Mouse (Mus musculus) erythroid progenitor cell, adult 5-6 weeks (primary cell): Measurements from ENCODE around the gene Homer3. TPM values are rescaled to one million over a fixed set of nuclear protein-coding genes. Genes with fewer than 3 reads are reported as not detected.
A peak's percentile ranks its signal among the peaks of the same experiment; 100 is the strongest.

Source experiments
- ATAC-seq: replicated peaks from 2 replicates; pipeline ENCODE4 v1.8.0; 2016; ENCODE audit warnings: moderate number of reproducible peaks, mild to moderate bottlenecking, moderate TSS enrichment, inconsistent platforms; ENCODE audit not compliant: poor library complexity, low FRiP score, severe bottlenecking
- total RNA-seq, 2 experiments: library from RNA; stranded (forward) in 1 of 2; stranded (reverse) in 1 of 2; fragments of 150-400 nt in 1 of 2; fragments of 186-747, 209-891 nt in 1 of 2; gene quantifications; 2 replicates each; pipeline versions ENCODE4 v1.2.3 to v1.2.4; 2015 to 2017; ENCODE audit warnings: low replicate concordance in 2 of 2

Gene Homer3
- total RNA-seq (2015; ENCODE audit: low replicate concordance) (1.3 TPM in 1 of 2 replicates, not detected in the other), total RNA-seq (2017; ENCODE audit: low replicate concordance) (not detected in 2 replicates)

DNA sequence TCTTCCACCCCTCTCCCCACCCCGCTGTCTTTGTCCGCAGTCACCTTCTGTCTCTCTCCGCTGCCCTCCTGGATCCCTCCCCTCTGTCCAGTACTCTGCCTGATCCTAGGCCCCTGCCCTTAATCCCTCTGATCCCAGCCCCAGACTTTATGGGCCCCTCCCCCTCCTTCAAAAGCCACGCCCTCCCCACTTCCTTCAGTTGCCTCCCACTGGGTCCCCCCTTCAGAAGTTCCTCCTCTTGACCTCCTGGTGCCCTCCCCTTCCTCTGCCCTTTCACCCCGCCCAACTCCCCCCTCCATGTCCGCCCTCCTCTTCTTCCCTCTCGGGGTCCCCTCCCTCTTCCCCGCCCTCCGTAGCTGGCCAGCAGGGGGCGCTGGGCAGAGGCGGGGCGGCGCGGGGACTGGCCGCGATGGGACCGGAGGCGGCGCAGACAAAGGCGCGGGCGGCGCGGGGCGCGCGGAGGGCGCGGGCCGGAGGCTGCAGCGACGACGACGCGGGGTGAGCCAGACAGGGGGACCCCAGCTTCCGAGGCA, at the start of gene Homer3:
Gene Homer3, plus strand, starts transcription at position 225 of the 533 bp plus-strand sequence.
- ATAC-seq: no peak

DNA sequence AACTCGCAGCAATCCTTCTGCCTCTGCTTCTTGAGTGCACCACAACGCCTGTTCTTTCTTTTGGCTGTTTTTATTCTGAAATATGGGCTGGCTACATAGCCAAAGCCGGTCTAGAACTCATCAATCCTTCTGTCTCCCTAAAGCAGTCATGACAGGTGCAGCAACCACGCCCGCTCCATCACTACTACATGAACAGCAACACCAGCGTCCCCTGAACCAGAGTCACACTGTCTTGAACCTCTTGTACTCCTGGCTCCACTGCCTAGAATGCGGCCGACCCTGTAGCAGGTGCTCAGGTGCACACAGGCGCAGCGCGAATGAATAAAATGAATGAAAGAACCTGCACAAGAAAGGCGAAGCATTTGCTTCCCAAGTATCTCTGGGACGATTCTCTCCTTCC, 49.0 kb upstream of the Homer3 start:
- no peak for ATAC-seq

DNA sequence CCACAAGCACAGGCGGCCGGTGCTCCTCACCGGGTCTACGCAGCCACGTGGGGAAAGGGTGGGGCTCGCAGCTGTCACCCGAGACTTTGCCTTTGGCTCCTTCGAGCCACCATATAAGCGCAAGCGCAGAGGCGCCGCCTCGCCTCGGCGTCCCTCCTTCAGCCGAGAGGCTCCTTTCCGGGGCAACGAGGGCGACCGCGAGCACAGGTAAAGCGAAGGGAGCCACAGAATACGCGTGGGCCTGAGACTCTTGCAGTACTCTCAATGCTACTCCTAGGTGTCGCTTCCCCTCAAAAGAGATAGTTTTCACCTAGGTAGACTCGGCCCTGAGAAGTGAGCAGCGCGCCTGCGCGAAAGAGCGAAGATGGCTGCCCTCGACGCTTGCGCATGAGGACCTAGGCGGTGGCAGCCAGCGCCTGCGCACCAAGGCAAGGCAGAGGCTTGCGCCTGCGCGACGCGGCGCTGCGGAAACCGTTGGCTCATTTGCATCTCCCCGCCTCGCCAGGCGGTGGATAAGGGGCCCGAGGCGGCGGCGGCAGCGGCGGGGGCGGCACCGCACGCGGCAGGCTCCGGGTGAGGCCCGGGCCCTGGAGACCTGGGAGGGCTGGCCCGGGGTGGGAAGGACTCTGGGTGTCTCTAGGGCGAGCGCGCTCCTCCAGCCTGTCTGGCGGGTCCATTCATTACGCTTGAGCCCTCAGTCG, 48.4 kb upstream of the Homer3 start, which contains the start of the genes Sugp2 and Armc6:
Gene Sugp2, plus strand, starts transcription at position 147 of the 701 bp plus-strand sequence.
Gene Armc6, minus strand, starts transcription at position 387 of the 701 bp plus-strand sequence.
- peak; percentile 93 for ATAC-seq

DNA sequence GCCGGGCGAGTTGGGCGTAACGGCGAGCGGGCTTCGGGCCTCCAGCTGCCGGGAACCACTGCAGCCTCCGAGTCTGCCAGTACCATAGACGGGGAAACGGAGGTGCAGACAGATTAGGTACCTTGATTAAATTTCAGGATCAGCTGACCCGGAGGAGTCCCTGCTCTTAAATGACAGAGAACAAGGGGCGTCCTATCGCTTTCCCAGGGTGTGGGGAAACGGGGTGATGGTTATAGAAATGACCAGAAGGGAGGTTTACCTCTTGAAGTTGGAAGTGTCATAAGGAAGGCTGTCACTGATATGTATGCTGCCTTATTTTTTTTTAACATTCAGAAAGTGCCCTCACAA, 47.9 kb upstream of the Homer3 start:
- ATAC-seq: no peak; the same call in 1 of the 2 replicates

DNA sequence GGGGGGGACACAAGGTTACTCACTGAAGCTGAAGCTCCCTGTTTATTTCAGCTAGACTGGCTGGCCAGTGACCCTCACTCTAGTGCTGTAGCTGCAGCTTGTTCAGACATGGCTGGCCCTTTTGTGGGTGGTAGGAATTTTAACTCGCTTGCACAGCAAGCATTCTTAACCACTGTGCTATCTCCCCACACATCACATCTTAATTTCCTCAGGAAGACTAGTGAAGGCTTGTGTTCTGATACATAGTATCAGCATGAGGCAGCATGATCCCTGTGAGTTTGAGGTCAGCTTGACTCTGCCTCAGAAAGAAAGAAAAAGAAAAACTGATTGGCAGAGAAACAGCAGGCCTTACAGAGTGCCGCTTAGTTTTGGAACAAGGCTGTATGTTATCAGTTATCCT, 44.8 kb upstream of the Homer3 start:
- ATAC-seq: no peak

DNA sequence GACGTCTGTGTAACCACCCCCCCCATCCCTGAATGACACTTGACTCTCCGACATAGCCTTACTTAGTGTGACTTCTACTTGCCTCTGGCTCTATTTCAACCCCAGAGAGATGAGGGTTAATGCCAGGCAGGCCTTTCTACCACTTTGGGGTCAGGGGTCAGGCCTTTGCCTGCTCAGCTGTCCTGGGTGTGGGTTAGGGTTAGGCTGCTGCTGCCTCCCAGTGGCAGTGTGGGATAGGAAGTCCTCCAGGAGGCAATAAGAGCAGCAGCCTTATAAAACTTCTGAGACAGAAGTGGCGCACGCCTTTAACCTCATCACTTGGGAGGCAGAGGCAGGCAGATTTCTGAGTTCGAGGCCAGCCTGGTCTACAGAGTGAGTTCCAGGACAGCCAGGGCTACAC, 42.0 kb upstream of the Homer3 start:
- no peak for ATAC-seq

DNA sequence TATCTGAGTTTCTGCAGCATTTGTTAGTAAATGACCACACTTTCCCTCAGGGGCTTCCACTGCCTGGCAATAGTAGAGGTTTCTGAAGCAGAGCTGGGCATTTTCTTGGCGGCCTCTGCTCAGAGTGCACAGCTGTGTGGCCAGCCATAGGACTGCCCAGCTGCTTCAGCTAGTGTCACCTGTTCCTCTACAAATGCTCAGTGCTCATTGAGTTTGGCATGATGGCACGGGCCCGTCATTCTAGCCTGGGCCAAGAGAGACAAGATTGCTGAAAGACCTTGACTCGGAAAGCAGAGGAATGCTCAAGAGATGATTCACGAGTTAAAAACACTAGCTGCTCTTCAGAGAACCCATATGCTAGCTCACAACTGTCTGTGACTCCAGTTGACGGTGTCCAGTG, 36.0 kb upstream of the Homer3 start:
- no peak for ATAC-seq

DNA sequence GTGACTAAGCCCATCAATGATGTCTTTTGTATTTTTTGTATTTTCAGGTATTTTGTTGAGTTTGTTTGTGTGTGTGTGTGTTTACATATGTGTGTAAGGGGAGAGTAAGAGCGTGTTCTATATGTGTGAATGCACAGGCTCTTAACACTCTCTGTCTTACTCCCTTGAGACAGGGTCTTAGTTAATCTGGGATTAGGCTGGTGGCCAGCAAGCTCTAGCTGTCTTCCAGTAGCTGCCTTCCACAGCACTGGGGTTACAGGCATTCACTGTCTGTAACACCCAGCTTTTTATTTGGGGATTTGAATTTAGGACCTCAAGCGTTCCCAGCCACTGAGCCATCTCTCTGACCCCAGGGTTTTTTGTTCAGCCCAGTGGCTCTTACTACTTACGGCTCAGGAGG, 34.8 kb upstream of the Homer3 start:
- no peak for ATAC-seq

DNA sequence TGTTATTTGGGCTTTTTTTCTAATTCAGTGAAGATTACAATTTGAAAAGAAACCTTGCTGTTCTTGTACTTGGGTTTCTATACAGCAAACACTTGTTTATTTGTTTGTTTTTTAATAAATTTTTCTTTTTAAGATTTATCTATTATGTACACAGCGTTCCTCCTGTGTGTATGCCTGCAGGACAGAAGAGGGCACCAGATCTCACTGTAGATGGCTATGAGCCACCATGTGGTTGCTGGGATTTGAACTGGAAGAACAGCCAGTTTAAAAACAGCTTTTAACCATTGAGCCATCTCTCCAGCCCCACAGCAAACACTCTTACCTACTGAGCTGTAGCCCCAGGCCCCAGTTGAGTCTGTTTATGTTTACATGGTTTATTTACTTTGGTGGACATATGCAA, 28.0 kb upstream of the Homer3 start:
- ATAC-seq: no peak

DNA sequence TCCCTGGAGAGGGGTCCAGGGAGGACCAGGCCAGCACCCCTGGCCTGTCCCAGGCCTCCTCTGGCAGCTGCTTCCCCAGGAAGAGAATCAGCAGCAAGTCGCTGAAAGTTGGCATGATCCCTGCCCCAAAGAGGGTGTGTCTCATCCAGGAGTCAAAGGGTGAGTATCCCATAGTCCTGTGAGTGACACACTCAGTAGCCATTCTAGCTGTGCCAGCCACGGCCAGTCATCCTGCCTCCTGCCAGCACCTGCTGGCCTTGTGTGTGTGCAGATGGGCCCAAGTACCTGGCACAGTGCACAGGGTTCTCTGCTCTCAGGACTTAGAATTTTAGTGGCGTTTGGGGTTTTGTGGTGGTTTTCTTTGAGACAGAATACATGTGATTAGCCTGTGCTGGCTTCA, 25.2 kb upstream of the Homer3 start:
- ATAC-seq: no peak

DNA sequence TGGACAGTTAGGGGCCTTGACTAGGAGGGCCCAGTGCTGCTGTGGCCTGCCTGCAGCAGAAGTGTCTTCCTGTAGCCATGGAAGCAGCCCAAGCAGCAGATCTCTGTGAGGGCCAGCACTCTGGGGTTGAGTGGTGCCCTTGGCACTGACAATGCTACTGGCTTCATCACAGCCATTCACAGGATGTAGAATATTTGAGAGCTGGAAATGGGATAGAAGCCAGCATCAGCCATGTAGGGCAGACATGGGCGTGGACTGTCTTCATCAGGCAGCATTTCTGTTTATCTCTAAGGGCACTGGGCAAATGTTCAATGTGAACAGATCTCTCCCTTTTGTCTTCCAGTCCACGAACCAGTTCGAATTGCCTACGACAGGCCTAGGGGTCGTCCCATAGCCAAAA, 24.0 kb upstream of the Homer3 start:
- peak; percentile 77 for ATAC-seq

DNA sequence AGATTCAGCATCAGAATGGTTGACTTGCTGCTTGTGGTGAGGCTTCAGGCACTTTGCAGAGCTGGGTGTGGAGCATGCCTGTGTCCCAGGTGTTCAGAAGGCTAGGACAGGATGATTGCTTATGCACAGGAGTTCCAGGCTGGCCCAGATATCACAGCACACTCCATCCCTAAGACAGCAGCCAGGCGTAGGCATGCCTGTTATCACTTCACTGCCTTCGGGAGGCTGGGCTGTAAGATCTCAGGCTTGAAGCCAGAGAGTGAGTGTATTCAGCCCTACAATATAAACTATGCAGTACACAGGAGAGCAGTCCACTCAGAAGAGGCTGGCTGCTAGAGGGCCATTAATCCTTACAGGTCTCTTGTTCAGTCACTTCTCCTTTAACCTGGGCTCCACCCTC, 23.6 kb upstream of the Homer3 start:
- ATAC-seq: peak; percentile 76

DNA sequence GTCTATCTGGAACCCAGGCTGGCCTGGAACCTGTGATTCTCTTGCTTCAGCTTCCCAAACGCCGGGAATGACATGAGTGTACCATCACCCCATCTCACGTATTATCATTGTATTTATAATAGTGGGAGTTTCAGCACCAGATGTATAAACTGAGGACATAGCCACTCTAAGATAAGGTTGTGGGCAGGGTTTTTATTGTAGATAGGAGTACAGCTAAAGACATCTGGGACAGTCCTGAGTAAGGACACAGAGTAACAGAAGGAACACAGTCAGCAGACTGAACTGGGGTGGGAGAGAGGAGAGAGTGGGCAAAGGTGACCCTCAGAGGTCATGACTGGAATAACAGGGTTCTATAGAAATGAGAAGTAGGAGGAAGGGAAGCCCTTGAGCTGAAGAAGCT, 15.0 kb upstream of the Homer3 start:
- ATAC-seq: no peak

DNA sequence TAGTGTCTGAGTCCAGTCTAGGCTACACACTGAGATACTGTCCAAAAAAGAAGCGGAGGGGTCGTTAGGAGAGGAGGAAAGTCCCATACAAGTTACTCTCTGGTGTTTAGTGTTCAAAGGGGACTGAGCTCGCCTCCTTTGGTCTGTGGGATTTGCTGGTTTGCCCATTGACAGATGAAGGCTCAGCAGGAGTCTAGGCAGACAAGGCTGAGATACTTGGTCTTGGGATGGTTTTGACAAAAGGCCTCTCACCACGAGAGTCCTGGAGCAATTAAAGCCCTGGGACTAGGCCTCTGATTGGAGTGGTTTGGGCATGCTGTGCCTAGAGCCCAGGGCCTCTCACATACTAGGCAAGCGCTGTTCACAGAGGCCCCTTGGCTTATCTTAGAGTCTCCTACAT, 14.3 kb upstream of the Homer3 start:
- no peak for ATAC-seq

DNA sequence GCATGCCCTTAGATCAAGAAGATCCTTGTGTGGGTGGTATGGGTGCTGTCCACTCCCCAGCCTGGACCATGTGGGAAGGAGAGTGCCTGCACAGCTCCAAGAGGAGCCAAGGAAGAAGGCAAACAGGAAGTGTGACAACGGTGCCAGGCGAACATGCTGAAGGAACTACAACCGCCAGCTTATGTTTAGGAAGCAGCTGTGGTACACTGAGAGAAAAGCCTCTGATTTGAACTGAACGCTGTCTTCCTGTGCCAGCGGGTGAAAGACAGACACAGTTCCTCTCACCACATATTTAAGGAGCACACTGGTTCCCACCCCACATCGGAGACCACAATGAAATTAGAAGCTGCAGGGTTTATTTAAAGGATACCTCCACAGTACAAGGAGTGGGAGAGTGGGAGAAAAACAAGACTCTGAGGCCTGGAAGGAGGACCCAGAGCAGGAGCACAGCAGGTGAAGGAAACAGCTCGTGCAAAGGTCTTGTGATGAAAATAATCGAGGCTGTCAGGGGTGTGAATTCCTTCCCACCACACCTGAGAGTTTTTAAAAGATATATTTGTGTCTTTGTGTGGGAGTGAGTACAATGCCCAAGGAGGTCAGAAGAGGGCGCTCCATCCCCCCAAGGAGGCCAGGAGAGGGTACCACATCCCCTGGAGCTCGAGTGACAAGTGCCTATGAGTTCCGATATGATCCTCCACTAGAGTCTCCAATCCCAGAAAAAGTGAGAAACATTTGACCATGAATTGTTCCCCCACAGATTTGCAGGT, 13.6 kb upstream of the Homer3 start:
- ATAC-seq: no peak

DNA sequence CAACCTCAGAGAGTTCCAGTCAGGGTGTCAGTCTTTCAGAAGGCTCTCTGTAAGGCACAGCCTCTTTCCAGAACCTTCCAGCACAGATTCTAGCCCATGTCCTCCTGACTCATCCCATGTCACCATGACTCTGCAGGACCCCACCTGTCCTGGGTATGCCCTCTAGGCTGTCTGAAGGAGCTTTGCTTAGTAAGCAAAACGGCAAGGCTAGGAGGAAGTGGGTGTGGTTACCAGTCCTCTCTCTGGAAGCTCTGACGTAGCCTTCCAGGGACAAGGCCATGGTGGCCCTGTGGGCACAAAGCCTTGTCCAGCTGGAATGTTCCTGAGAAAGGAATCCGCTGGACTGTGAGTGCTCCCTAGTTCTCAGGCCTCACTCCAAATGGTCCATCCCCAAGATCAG, 9.7 kb upstream of the Homer3 start:
- peak; percentile 53 for ATAC-seq

DNA sequence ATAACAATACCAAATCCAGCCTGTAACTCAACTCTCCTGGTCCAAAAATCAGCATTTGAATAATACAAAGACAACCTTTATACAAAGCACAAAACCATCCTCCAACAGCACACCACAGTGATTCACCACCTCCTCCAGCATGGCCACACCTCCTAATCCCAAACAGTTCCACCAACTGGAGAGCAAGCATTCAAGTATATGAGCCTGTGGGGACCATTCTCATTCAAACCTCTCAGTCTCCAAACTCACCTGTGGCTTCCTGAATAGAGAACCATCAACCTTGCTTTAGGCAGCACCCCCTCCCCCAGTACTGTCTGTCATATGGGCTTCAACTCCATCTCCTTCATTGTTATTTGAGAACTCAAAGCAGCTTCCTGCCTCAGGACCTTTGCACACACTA, 8.3 kb upstream of the Homer3 start:
- ATAC-seq: no peak

DNA sequence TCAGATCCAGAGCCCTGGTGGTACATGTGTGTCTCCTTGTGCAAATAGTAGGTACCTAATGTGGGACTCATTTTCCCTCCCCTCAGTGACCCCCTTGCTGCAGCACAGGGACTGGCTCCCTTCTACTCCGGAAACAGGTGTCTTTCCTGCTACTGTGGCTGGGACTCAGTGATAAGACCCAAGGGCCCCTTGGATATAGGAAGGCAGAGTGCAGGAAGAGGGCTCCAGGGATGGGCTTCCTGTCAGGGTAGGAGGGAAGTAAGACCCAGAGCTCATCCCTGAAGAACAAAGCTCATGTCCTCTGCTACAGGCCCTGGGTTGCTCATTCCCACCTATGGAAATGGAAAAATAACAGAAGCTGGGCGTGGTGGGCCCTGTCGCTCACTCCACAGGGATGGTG, 6.2 kb upstream of the Homer3 start:
- no peak for ATAC-seq

DNA sequence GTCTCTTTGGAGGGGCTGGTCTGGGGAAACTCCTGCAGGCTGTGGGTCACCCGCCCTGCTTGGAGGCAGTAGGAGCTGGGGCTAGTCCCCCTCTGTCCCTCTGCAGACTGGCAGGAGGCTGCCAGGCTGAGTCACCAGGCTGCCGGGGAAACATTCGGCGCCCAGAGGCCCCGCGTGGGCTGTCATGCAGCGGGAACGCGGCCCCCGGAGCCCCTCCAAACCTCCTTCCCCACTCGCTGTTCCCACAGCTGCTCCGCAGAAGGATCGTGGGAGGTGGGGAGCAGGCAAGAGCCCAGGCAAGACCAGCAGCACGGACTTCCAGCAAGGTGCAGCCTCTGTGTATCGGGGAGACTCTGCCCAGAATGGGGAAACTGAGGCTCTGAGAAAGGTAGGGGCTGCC, 4.5 kb upstream of the Homer3 start:
- ATAC-seq: no peak

DNA sequence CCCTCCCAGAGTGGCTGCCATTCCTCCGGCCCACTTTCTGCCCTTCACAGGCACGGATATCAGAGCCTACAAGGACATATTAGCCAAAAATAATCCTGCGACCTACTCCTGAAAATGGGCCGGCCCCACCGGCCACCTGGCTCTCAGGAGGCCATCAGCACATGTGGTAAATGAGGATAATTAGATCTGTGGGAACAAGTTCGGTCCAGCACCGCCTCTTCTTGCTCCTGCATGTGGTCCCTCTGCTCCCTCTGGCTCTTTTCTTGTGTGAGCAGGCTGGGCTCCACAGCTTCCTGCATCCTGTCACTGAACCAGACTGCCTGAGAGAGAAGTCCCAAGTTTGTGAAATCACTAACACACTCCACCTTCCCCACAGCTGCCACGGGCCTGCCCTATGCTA, 3.4 kb upstream of the Homer3 start:
- ATAC-seq: no peak

DNA sequence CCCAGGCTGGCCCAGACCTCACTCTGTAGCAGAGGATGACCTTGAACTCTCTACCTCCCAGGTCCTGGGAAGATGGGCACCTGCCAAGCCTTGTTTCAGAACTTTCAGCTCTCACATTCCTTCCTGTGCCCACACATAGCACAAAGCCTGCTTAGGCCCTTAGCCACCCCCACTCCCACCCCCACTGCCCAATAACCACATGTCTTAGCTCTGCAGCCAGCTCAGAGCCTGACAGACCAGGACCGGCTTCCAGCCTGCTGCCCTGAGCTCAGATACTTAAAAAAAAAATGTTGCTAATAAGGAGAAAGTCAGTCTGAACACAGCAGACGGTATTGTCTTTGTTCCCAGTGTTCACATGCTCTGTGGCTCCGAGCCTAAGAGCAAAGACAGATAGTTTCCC, 1.6 kb upstream of the Homer3 start:
- no peak for ATAC-seq
